Mouse (Mus musculus): ENCODE results near the gene Slc25a11. TPM values are rescaled to one million over a fixed set of nuclear protein-coding genes. Genes with fewer than 3 reads are reported as not detected.

Gene Slc25a11
- 202 and 213 TPM in 2 replicates for polyA plus RNA-seq (2021; fragmentation: Nextera tagmentation)
- long read RNA-seq, experiment 1, transcript Slc25a11-201 (8 exons, 1,711 nt) = major isoform, 380 of 420 reads
- long read RNA-seq, experiment 1, partial matches to known transcripts = 25 of 420 reads
- long read RNA-seq, experiment 1, other reads (novel, unspliced or antisense) = 15 of 420 reads
- long read RNA-seq, experiment 2, transcript Slc25a11-201 (8 exons, 1,711 nt) = major isoform, 784 of 847 reads
- long read RNA-seq, experiment 2, partial matches to known transcripts = 10 of 847 reads
- long read RNA-seq, experiment 2, other reads (novel, unspliced or antisense) = 53 of 847 reads

GRCm38 (mm10) chr11:70646691-70647650 lies at the start of gene Slc25a11, which contains the start of gene Rnf167:
Gene Slc25a11 (minus strand): TSS chr11:70647479.
Gene Rnf167 (plus strand): TSS chr11:70647235.

DNA sequence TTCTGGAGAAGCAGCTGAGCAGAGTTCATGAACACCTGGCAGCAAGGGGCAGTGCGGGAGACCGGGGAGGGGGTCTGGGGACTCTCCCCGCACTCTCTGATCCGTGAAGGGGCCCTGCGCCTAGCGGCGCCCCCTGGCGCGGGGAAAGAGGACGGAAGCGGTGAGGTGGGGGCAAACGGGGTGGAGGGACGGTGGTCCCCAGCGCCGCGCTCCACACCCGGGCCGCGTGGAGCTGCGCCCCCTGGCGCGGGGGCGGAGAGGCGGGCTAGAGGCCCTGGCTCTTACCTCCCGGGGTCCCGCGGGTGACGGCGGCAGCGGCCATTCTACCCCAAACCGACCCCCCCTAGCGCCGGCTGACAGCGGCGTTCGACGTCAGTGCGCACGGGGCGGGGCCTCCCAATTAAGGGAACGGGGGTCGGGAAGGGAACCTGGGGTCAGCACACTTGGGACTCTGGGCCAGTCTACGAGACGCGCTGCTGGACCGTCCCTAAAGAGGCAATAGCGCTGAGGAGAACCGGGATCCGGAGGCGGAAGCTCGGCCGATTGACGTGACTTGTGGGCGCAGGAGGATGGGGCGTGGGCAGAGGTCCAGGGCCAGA lies 40.4 kb upstream of the Slc25a11 start, which contains the start of gene Camta2:
TSS of gene Camta2 (minus strand) at position 505 of the 599 bp plus-strand sequence.

GRCm38 (mm10) chr11:70668771-70669505 lies 21.7 kb upstream of the Slc25a11 start, which contains the start of gene Spag7:
Gene Spag7 (minus strand): TSS chr11:70669416.

DNA sequence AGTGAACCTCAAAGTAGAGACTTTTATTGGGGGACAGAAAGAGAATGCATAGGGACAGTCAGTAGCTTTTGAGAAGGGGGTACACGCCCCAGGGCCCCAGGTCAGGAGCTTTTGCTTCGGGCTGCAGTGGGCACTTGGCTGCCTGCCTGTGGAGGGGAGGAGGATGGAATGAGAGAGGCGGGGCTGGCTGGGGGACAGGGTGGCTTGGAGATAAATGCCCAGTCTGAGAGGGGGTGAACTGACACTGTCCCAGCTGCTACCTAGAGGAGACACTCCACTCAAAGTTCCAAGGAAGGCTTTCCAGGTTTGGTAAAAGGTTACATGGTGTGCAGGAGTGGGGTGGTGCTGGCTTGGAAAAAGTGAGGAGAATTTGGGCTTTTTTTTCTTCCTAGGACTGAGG lies 9.7 kb upstream of the Slc25a11 start, which contains the start of gene Eno3:
TSS of gene Eno3 (plus strand) at position 239 of the 400 bp plus-strand sequence.

GRCm38 (mm10) chr11:70654198-70654922 lies 7.1 kb upstream of the Slc25a11 start, which contains the start of gene Pfn1:
Gene Pfn1 (minus strand): TSS chr11:70654644.

GRCm38 (mm10) chr11:70638714-70639278 lies 8.5 kb downstream of the Slc25a11 start, which contains the start of gene Gp1ba:
Gene Gp1ba (plus strand): TSS chr11:70639122.

GRCm38 (mm10) chr11:70619101-70619500 lies 28.2 kb downstream of the Slc25a11 start, which contains the start of gene Chrne:
Gene Chrne (minus strand): TSS chr11:70619216.

DNA sequence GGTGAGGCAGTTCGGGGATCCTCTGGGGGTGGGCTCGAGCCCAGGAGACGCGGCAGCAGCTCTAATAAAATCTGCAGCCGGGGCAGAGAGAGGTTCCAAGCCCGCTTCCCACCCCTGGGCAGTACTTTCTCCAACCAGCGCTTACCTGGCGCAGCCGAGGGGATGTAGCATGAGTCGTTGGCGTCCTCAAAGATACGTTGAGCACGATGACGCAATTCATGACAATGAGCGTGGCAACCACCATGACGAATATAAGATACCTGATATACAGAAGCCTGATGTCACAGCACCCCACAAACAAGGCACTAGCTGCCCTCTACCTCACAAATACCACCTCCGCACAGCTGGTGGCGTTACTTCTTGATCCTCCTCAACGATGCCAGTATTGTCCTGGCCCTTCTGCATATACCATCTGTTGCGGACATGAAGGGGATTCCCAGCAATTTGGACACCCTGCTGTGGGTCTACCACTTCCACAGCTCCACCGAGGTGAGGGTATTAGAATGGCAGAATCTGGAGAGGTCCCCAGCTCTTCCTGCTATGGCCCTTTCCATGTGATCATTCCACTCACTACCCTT lies 31.7 kb downstream of the Slc25a11 start, which contains the start of gene 4930544D05Rik:
TSS of gene 4930544D05Rik (plus strand) at position 333 of the 578 bp plus-strand sequence.

Other genes starting within 250 kb of the Slc25a11 start
- 7.1 and 10.1 TPM in 2 replicates for gene Pelp1, start 237.4 kb downstream of the Slc25a11 start, polyA plus RNA-seq (2021; fragmentation: Nextera tagmentation)
- 4.8 and 6.1 TPM in 2 replicates for gene Arrb2, start 214.8 kb downstream of the Slc25a11 start, polyA plus RNA-seq (2021; fragmentation: Nextera tagmentation)
- 19.1 and 19.8 TPM in 2 replicates for gene Med11, start 195.6 kb downstream of the Slc25a11 start, polyA plus RNA-seq (2021; fragmentation: Nextera tagmentation)
- 0.06 and 0.13 TPM in 2 replicates for gene Zmynd15, start 188.0 kb downstream of the Slc25a11 start, polyA plus RNA-seq (2021; fragmentation: Nextera tagmentation)
- 1.9 and 3.4 TPM in 2 replicates for gene Cxcl16, start 187.5 kb downstream of the Slc25a11 start, polyA plus RNA-seq (2021; fragmentation: Nextera tagmentation)
- 0.62 and 0.80 TPM in 2 replicates for gene Tm4sf5, start 142.2 kb downstream of the Slc25a11 start, polyA plus RNA-seq (2021; fragmentation: Nextera tagmentation)
- gene Vmo1, start 132.9 kb downstream of the Slc25a11 start, polyA plus RNA-seq (2021; fragmentation: Nextera tagmentation) = 0.30 and 0.39 TPM in 2 replicates
- gene Gltpd2, start 128.3 kb downstream of the Slc25a11 start, polyA plus RNA-seq (2021; fragmentation: Nextera tagmentation) = 0.11 TPM in 2 replicates
- 615 and 656 TPM in 2 replicates for gene Psmb6, start 122.1 kb downstream of the Slc25a11 start, polyA plus RNA-seq (2021; fragmentation: Nextera tagmentation)
- not detected in 2 replicates for gene Gm40193, start 114.5 kb downstream of the Slc25a11 start, polyA plus RNA-seq (2021; fragmentation: Nextera tagmentation)
- gene Pld2, start 107.4 kb downstream of the Slc25a11 start, polyA plus RNA-seq (2021; fragmentation: Nextera tagmentation) = 7.8 and 8.6 TPM in 2 replicates
- gene Mink1, start 84.6 kb downstream of the Slc25a11 start, polyA plus RNA-seq (2021; fragmentation: Nextera tagmentation) = 25.4 and 30.5 TPM in 2 replicates
- gene 4930544D05Rik, start 31.6 kb downstream of the Slc25a11 start, polyA plus RNA-seq (2021; fragmentation: Nextera tagmentation) = not detected in 2 replicates
- 0.31 TPM in 1 of 2 replicates, not detected in the other for gene Chrne, start 28.3 kb downstream of the Slc25a11 start, polyA plus RNA-seq (2021; fragmentation: Nextera tagmentation)
- 0.11 and 0.15 TPM in 2 replicates for gene Gp1ba, start 8.4 kb downstream of the Slc25a11 start, polyA plus RNA-seq (2021; fragmentation: Nextera tagmentation)
- gene Rnf167, start 244 bp downstream of the Slc25a11 start, polyA plus RNA-seq (2021; fragmentation: Nextera tagmentation) = 98.0 and 122 TPM in 2 replicates
- 531 and 655 TPM in 2 replicates for gene Pfn1, start 7.2 kb upstream of the Slc25a11 start, polyA plus RNA-seq (2021; fragmentation: Nextera tagmentation)
- 4.7 and 5.0 TPM in 2 replicates for gene Eno3, start 9.7 kb upstream of the Slc25a11 start, polyA plus RNA-seq (2021; fragmentation: Nextera tagmentation)
- gene Spag7, start 21.9 kb upstream of the Slc25a11 start, polyA plus RNA-seq (2021; fragmentation: Nextera tagmentation) = 74.2 and 84.7 TPM in 2 replicates
- 105 and 127 TPM in 2 replicates for gene Camta2, start 40.6 kb upstream of the Slc25a11 start, polyA plus RNA-seq (2021; fragmentation: Nextera tagmentation)
- gene Inca1, start 52.7 kb upstream of the Slc25a11 start, polyA plus RNA-seq (2021; fragmentation: Nextera tagmentation) = 5.2 and 5.7 TPM in 2 replicates
- gene Kif1c, start 53.1 kb upstream of the Slc25a11 start, polyA plus RNA-seq (2021; fragmentation: Nextera tagmentation) = 0.90 and 1.3 TPM in 2 replicates
- gene Zfp3, start 116.7 kb upstream of the Slc25a11 start, polyA plus RNA-seq (2021; fragmentation: Nextera tagmentation) = 12.9 and 14.9 TPM in 2 replicates
- gene Scimp, start 165.1 kb upstream of the Slc25a11 start, polyA plus RNA-seq (2021; fragmentation: Nextera tagmentation) = 0.13 and 0.26 TPM in 2 replicates
- 79.5 and 90.5 TPM in 2 replicates for gene Rabep1, start 197.3 kb upstream of the Slc25a11 start, polyA plus RNA-seq (2021; fragmentation: Nextera tagmentation)